9 mouse cellular contexts compared by ENCODE assay signal in the genomic region with DNA sequence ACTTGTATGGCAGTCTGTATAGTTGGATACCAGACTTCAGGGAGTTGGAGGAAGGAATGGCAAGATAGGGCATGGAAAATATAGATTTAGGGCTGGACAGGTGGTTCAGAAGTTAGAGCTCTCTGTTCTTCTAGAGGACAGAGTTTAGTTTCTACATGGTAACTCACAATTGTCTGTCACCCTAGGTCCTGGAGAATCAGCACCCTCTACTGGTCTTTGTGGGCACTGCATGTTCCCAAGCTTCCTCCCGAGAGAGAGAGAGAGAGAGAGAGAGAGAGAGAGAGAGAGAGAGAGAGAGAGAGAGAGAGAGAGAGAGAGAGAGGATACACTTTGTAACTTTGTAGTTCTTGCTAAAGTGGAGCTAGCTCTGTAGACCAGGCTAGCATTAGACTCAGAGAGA. TPM values are rescaled to one million over a fixed set of nuclear protein-coding genes. Genes with fewer than 3 reads are reported as not detected.
A peak's percentile ranks its signal among the peaks of the same experiment; 100 is the strongest.
DNase-seq lines count a peak whose midpoint lies in the region; ATAC-seq and TF ChIP-seq lines count a peak whose summit lies in the region.
"Had no signal": no experiment of that assay in that cellular context is flagged by ENCODE, and none has a peak within 500 bp of the region (broad histone marks: within the 10 kb centered on the region; RNA-seq: fewer than 3 reads in every experiment).

No protein-coding gene starts in this region.

- in situ Hi-C loops in Patski (cut with MboI; ENCODE audit: low pct_unique_long_range_greater_than_20kb) = loop anchor here (5.0 to 10.0 kb wide), 3 partner anchors 74 to 1618 kb away; no protein-coding TSS in a partner anchor

- no peaks in the 10 kb centered on the region for H3K36me3 ChIP-seq in hindbrain, embryonic 10.5 days
- no peaks in the 10 kb centered on the region for H3K36me3 ChIP-seq in hindbrain, embryonic 16.5 days (ENCODE audit: control insufficient read depth, insufficient read depth, low read length)
- no peaks in the 10 kb centered on the region for H3K36me3 ChIP-seq in hindbrain, postnatal 0 days (ENCODE audit: insufficient read depth, low read length)

- CTCF ChIA-PET in Patski (lab: Charles Lee) = interaction anchor here (0.7 to 12.2 kb wide), 16 partner anchors 9 to 292 kb away, joined by 3 to 228 read pairs (median 4); no protein-coding TSS in a partner anchor

- intact Hi-C loops in left cerebral cortex, postnatal 36 days (cut with DNase I) = loop anchor here (1.0 to 5.0 kb wide), 2 partner anchors 76 to 281 kb away; no protein-coding TSS in a partner anchor

- H3K9me3 ChIP-seq in hindbrain, embryonic 10.5 days = peaks cover 11% of the 10 kb centered on the region; the same call in 1 of the 2 replicates
- no peaks in the 10 kb centered on the region for H3K9me3 ChIP-seq in hindbrain, embryonic 16.5 days (ENCODE audit: control insufficient read depth, low read length)
- no peaks in the 10 kb centered on the region for H3K9me3 ChIP-seq in hindbrain, postnatal 0 days (ENCODE audit: low read length)

- H3K4me2 ChIP-seq in hindbrain, embryonic 16.5 days (ENCODE audit: low read length) = no peak overlapping the region
- H3K4me2 ChIP-seq in hindbrain, postnatal 0 days (ENCODE audit: low read depth, low read length) = no peak overlapping the region

- POLR2A ChIA-PET in Patski (lab: Charles Lee) = interaction anchor here (0.8 kb wide), 1 partner anchor 76 kb away, joined by 5 read pairs; no protein-coding TSS in a partner anchor

- no peak overlapping the region for H3K4me3 ChIP-seq in hindbrain, embryonic 10.5 days
- no peak overlapping the region for H3K4me3 ChIP-seq in hindbrain, embryonic 16.5 days (ENCODE audit: low read length)
- no peak overlapping the region for H3K4me3 ChIP-seq in hindbrain, postnatal 0 days (ENCODE audit: low read length)
- H3K4me3 ChIP-seq: megakaryocyte, embryonic 14.5 days had no signal

- no peak overlapping the region for H3K27ac ChIP-seq in hindbrain, embryonic 10.5 days
- H3K27ac ChIP-seq in hindbrain, embryonic 16.5 days (ENCODE audit: low read depth, low read length) = no peak overlapping the region
- no peak overlapping the region for H3K27ac ChIP-seq in hindbrain, postnatal 0 days

- WGBS in hindbrain, embryonic 10.5 days = 15% methylated on average over 1 of the region's 1 CpGs
- 18% methylated on average over 1 of the region's 1 CpGs for WGBS in hindbrain, embryonic 16.5 days
- 13% methylated on average over 1 of the region's 1 CpGs for WGBS in hindbrain, postnatal 0 days

- no peak overlapping the region for H3K9ac ChIP-seq in hindbrain, embryonic 16.5 days (ENCODE audit: low read depth, low read length)
- no peak overlapping the region for H3K9ac ChIP-seq in hindbrain, postnatal 0 days (replicated peaks; ENCODE audit: low read length)

- TF ChIP-seq CTCF in Patski (IDR thresholded peaks at IDR 0.05) = peak; percentile 78
- peak; percentile 70 for TF ChIP-seq CTCF in hindbrain, postnatal 0 days (IDR thresholded peaks at IDR 0.05; ENCODE audit: low read depth)

- no peaks in the 10 kb centered on the region for H3K27me3 ChIP-seq in hindbrain, embryonic 10.5 days (ENCODE audit: insufficient read depth, poor library complexity, severe bottlenecking)
- H3K27me3 ChIP-seq in hindbrain, embryonic 16.5 days (replicated peaks; ENCODE audit: control insufficient read depth, insufficient read depth, low read length) = no peaks in the 10 kb centered on the region
- H3K27me3 ChIP-seq in Patski = peaks cover 3% of the 10 kb centered on the region
- no peaks in the 10 kb centered on the region for H3K27me3 ChIP-seq in hindbrain, postnatal 0 days (ENCODE audit: insufficient read depth, low read length)
- H3K27me3 ChIP-seq: megakaryocyte, embryonic 14.5 days had no signal

- ATAC-seq in hindbrain, embryonic 16.5 days = no peak
- ATAC-seq in Patski = no peak
- no peak for ATAC-seq in hindbrain, postnatal 0 days
- no peak for ATAC-seq in inflammation-experienced regulatory T-cells, adult 6 months

- H3K4me1 ChIP-seq in hindbrain, embryonic 10.5 days (replicated peaks) = no peaks in the 10 kb centered on the region
- H3K4me1 ChIP-seq in hindbrain, embryonic 16.5 days (ENCODE audit: control insufficient read depth, insufficient read depth, low read depth, low read length) = no peaks in the 10 kb centered on the region
- no peaks in the 10 kb centered on the region for H3K4me1 ChIP-seq in hindbrain, postnatal 0 days (ENCODE audit: insufficient read depth, low read length)
- H3K4me1 ChIP-seq: megakaryocyte, embryonic 14.5 days had no signal

- DNase-seq in hindbrain, embryonic 10.5 days (ENCODE audit: low spot score) = peak; percentile 66
- DNase-seq in Patski (ENCODE audit: low read depth, low spot score) = no peak
- peak; percentile 58 to 74 for DNase-seq in cerebellum, postnatal 4 days (ENCODE audit: low spot score in 2 of 2)
- DNase-seq in hindbrain, postnatal 0 days (ENCODE audit: low spot score) = peak; percentile 71
- DNase-seq in left cerebral cortex, postnatal 36 days (ENCODE audit: low spot score in 2 of 2) = peak; percentile 60 to 63
- DNase-seq in retina, embryonic 14.5 days (ENCODE audit: low spot score) = peak; percentile 76

RNA-seq across cellular contexts. Expression of a gene that starts 5.1 kb away (rescaled TPM):
- polyA plus RNA-seq in hindbrain, embryonic 10.5 days (2016; fragmentation: Nextera tagmentation; extraction: Ambion mirVana) = not detected in 2 replicates
- 0.19 and 0.36 TPM in 2 replicates for polyA plus RNA-seq in hindbrain, embryonic 16.5 days (2015; fragmentation: Nextera tagmentation; extraction: Ambion mirVana)
- not detected for polyA plus RNA-seq in Patski (2021)
- total RNA-seq in hindbrain, postnatal 0 days (2014; rRNA removed) = not detected in 2 replicates
- 0.21 and 0.26 TPM in 2 replicates for polyA plus RNA-seq in hindbrain, postnatal 0 days (2015; fragmentation: Nextera tagmentation; extraction: Ambion mirVana)
- not detected for total RNA-seq in left cerebral cortex, postnatal 36 days (2021)
- polyA plus RNA-seq in inflammation-experienced regulatory T-cells, adult 6 months (2017; shearing (Covaris generic)) = not detected
